Mouse (Mus musculus): ENCODE measurements at regions not wholly inside any gene's neighbourhood (a gene's known extent, or its start where the extent isn't known, plus 50 kb on each side); places are given as distances from the start of the nearest gene placed in this dataset.
"Not testable (repeated sequence)": the region's sequence is repeated elsewhere in the genome, so short reads cannot be mapped to it uniquely, and the experiment has no call there.

DNA sequence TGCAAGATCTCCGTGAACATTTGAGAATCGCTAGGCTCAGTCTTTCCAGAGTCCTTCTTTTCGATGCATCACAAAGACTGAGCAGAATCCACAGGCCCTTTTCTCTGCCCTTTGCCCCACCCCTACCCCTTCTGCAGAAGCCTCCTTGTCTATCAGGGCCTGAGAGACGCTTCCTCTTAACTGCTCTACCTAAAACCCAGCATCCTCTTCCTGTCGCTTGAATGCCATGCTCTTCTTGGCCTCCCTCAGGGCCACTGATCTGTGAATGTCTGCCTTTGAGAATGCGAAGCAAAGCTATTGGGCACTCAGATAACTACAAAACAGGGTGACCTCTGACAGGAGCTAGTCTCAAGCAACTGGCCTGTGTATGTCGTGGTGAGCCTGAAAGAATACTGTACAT is 237.1 kb downstream of the Gm5426 start:
- peak in 1 of 2 experiments; percentile 22 for DNase-seq

DNA sequence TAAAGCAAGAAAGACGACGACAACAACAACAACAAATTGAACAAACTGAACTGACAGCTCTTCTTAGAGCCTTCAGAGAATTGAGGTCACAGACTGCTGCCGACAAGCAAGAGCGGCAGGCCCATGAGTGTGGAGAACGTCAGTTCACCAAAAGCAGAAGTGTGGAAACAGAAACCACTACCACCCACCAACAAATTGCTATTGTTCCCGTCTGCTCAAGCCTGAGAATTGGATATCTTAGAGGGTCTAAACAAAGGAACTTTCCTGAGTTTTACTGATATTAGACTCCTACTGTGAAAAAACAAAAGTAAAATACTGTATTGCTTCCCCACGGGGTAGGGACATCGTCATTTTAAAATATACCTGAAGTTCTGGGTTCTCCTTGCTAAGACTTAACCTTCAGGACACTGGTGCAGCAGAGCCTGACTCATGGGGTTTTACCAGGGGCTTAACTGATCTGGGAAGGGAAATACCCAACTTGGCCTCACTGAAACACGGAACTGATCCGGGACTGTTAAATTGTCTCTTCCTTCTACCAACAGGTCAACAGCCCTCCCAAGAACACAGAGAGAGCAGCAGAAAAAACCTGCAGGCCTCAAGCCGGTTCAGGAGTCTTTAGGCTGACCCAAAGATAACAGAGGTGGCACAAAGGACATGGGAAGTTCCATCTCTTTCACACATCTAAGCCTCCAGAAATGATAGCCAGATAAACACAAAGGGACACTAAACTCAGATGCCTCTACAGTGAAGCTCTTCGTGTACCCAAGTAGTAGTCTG is 238.1 kb downstream of the Gm5426 start:
- peak; percentile 39 to 42 for DNase-seq

DNA sequence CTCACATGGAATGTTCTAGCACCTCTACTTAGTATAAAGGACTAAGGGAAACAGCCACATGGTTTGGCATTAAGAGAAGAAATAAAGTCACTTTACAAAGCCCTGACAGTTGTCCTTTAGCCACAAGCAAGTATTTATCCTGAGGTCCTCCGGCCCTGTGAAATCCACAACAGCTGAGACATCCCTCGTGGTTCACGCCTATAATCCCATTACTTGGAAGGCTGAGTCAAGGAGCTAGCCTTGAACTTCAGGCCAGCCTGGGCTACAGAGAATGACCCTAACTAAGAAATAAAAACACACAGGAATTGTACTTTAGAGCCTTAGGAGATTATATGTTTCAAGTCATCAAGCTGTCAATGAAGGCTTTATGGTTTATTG is 238.7 kb downstream of the Gm5426 start:
- DNase-seq: no peak

DNA sequence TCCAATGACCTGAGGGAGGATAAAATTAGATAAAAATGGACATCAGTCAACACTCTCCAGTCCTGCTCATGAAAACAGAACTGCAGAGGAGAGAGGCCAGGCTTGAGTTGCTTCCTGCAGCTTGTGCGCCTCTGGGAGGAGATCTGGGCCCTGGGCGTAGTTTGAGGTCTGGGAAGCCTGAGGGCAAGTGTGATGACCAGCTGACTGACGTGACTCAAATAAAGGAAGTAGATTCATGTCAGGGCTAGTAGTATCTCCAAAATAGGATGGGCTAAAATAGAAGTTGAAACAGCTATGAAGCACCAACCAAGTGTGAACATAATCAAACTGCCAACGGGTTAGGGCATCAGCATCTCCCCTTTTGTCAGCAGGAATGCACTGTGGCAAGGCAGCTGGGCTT is 239.3 kb upstream of the Btg1 start:
- DNase-seq: peak; percentile 43 to 51

DNA sequence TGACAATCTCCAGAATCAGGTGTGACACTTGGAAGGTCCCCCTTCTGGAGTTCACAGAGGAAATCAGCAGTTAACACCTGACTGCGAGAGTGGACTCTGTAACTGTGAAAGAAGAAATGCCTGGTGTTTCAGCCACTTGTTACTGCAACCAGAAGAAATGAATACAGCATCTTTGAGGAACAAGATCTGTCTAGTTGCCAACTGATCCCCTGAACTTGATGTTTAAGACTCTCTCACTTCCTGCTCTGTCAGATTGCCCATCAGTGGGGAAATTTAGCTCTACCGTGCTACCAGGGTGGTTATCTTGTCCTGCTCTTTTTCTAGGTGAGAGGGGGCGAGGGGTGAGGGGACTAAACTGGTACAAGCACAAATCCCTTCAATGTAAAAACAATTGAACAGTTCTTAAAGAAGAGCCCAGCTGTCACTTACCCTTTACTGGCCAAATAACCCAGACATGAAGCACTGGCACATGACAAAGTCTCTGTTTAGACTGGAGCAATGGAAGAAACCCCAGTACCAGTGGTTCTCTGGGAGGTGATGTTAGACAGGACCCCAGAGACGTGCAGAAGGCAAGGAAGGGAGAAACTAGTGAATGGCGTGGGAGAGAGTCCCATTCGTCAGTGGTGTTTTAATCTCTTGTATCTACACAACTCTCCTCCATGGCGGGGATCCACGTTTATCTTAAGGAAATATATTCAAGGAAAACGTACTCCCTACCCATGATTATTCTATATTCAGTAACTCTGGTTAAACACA is 237.6 kb upstream of the Btg1 start:
- DNase-seq: no peak

DNA sequence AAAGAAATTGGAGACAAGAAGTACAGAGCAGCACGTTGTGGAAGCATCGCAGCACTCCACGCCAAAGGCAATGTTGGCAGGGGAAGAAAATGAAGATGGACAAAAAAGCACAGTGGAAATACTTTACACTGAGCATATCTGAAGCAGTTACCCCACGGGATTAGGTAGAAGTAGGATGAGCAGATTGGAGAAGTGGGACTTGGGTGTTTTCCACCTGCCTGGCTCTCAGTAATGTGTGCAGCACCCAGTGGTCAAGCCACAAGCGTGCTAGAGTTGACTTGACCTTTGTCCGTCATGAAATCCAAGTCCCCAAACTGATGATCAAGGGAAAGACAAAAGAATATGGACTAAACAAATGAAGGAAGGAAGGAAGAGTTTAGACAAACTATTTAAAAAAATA is 235.1 kb upstream of the Btg1 start:
- no peak for DNase-seq

DNA sequence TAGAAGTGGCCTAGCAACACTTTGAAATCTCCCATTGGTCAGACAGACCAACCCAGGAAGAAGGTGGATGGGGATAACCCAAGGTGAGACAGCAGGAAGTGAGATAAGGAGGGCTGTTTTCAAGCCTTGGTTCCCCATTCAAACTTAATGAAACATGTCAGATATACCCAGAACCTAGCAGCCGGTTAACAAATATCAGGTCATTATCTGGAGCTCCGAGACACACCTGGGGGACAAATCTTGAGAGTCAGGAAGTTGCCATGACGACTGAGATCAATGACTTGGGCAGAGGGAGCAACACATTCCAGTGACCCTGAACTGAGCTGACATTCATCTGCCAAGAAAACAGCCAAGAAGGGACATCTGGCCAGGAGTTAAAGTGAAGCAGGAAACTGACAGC is 225.1 kb upstream of the Btg1 start:
- DNase-seq: no peak

DNA sequence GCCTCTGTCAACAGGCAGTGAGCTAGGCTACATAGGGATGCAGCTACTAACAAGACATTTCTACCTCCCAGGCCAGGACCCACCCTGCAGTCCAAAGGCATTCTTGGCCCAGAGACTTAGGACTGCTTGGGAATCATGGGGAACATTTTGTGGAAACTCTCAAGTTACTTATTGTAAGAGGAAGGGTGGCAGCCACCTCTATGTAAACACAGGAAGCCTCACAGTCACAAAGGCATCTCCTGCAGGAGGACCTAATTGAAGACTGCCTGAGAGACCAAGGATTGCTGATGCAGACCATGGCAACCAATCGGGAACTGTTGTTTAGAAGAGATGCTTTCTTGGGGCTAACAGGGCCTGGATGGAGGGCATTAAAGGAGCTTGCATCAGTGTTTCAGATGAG is 224.0 kb upstream of the Btg1 start:
- DNase-seq: no peak

DNA sequence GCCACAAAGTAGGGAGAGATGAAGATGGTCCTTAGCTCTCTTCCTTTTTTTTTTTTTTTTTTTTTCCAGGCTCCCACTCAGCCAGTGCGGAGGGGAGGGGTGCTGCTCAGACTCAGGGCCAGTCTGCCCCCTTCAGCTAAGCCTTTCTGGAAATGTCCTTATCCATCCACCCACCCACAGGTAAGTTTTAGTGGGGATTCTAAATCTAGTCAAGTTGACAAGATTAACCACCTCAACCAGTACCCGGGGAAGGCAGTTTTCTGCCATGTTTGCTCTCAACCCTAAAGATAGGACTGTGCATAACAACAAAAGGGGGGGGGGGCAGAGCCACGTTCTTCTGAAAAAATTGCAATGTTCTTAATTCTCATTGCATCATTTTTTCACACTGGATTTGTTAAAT is 222.6 kb upstream of the Btg1 start:
- DNase-seq: no peak

DNA sequence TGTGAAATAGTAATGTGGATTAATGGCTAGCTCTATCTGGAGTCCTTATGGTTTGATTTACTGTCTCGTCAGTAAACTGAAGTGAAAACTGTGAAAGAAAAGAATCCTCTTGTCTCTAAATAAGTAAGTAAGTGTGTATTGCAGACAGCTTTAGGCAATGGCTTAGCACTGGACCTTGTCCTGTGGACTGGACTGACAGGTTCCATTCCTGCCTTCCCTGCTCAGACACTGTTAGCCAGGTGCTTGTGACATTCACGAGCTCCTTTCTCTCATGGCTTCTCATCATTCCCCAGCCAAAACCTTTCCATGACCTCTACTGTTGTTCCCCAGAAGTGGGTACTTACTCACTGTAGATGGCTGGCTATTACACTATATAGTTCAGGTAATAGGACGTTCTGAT is 221.8 kb upstream of the Btg1 start:
- no peak for DNase-seq

DNA sequence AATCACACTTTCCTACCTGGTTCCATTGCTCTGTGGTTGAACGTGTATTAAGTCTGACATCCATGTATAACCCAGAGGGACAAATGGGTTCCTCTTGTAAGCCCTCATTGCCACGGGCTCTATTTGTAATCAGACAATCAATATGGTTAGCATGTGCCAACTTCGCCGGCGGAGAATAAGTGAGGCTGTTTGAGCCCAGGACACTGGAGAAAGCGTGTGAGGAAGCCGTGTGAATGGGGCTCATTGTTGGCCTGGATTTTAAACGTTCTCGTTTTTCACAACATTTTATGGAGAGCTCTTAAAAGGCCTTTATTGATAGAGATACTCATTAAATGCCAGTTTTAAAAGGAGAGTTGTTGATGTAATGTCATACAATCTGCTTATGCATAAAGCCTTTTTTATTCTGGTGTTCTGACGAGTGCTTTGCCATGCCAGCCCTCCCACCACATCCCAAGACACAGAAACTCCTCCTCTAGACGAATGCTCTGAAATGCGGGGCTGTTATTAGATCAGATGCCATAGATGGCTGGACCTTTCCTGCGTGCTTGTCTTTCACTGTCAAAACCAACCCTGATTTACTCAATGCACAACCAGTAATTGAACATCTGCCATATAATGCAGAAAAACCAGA is 218.8 kb upstream of the Btg1 start:
- no peak for DNase-seq

DNA sequence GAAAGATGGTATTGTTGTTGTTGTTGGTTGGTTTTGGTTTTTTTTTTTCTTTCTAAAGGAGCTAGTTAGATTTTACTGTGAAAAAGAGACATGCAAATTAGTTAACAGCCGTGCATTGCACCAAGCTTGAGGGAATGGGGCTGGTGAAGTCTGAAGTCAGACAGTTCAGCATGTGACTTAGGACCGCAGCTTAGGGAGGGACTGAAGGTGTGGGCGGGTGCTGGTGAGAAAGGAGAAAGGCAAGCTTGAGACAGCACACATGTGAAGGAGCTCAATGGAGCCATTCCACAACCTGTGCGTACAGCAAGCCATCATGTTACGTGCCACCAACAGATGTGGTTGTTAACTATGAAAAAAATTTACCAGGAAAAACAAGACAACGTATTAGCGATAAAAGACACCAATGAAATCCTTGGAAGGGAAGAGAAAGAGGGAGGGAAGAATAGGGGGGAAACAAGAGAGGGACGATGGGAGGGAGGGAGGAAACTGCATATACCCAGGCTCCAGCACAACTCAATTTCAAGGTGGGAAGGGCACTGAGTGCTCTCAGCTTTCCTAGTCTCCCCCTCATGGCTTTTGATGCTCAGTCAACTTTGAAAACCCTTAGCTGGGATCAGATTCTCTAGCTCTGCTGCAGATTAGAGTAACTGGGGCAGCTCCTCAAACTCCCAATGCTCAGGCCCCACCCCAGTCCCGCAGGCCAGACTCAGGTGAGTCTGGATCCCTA is 218.1 kb upstream of the Btg1 start:
- DNase-seq: no peak

DNA sequence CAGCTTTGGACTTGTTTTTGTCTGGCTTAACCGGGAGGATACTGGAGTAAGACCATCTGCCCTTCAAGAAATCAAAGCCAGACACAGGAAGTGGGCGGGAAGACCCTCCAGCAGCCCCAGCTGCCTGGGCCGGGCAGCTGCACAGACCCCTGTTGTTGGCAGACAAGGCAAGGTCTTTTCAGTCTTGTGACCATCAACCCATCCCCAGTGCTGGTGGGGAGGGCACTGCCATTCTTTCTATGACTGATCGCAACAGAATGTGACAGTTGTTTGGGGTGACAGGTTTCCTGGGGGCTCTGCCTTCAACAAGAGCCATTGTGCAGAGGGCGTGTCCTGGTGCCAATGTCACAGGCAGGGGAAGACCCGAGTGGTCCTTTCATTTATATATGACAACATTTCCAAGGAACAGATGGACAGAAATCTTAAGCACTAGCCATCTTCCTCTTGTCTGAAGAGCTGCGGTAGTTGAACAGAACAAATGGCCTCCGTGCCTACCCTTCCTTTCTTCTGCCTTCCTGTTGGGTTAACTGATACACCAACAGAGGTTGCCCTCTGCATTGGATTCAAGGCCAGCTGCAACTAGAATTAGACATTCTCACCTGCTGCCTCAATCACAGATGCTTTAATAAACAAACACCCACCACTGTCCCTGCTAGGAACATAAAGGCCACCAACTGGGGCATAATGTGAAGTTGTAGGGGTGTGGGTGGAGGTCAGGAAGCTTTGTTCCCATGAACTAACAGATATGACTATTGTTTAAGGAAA is 217.0 kb upstream of the Btg1 start:
- no peak for DNase-seq

DNA sequence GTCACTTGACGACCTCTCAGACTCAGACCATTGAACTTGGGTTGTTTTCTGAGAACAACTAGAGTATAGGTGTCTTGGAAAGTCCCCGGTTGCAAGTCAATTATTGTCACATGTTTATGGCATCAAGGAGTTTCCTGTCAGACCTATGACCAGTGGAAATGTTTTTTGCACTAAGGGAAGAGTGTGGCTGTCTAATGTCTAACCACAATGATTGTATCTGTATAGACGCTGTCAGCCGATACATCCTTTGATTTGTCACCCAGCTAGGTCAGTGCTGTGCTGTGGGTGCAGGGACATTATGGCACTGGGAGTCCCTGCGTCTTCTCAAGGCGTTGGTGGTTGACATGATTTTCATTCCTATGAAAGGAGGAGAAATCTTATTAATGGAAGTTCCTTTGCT is 216.0 kb upstream of the Btg1 start:
- no peak for DNase-seq

DNA sequence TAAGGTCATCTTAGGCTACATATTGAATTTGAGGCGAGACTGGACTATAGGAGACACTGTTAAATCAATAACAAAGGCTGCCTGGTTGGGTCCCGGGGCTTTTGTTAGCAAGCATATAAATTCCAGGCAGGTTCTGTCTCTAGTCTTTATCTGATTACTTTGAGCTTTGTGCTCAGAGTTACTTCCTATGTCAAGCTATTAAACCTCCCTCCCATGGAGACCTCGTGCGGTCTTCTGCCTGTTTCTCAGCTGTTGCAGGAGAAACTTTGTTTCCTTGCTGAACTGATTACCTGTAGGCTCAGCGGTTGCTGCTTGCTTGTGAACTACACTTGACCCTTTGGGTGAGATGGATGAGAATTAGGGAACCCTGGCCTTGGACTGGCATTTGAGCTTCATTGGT is 210.5 kb upstream of the Btg1 start:
- no peak for DNase-seq

DNA sequence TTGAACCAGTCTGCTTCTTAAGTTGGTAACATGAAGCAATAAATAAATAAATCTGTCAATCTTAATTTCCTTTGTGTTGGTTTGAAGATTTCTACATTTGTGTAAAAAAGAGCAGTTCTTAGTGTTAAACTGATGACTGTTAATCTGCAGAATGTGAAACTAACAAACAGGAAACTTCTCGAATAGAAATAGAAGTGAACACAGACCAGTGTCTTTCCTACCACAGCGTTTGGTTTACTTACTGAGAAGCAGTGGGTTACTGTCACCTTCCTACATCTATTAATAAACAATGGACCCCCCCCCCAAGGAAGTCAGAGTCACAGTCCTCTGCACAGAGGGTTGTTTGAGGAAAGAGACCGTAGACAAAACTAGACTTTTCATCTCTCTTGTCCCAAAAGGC is 209.0 kb upstream of the Btg1 start:
- DNase-seq: no peak

DNA sequence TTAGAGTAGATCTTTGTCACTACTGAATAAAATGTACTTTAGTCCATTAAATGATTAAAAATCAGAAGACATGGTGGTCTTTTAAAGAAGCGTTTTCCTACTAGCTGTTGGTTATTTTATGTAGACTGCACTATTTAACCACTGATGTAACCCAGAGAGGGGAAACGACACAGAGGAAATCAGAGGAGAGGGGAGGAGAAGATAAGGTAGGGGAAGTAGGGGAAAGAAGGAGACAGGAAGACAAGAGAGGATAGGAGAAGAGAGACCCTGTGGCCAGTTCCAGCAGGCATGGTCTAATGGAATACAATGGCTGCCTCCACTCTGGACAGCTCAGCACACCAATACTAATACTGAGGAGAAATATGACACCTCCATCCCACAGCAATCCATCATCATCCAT is 208.6 kb upstream of the Btg1 start:
- no peak for DNase-seq

DNA sequence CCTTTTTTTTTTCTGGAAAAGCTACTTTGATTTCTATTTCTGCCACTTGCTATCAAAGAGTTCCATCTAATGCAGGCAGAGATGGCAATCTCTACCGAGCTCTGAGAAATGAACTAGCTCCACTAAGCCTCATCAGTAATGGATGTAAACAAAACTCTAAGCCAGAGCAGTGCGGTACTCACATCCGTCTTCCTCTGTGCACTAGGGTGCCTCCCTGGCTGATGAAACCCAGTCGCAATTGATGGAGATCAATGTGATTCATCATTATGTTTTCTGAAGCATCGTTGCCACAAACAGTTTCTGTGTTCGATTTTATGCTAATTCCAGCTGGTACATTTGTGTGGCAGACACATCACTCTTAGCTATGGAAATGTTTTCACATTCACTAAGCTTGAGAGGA is 206.8 kb upstream of the Btg1 start:
- DNase-seq: no peak

DNA sequence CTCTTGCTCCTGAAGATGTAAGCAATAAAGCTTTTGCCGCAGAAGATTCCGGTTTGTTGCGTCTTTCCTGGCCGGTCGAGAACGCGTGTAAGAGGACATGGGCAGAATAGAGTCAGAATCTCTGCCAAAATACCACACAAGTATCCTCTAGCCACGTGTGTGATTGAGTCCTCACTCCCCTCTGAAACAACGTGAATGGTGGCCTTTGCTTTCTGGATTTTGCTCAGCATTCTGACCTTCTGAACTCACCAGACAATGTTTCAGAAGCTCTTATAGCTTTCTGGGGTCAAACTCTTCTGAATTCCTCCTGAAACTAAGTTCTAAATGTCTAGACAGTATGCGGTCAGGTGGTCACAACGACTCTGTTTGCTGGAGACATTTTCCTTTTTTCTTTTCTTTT is 202.0 kb upstream of the Btg1 start:
- no peak for DNase-seq

DNA sequence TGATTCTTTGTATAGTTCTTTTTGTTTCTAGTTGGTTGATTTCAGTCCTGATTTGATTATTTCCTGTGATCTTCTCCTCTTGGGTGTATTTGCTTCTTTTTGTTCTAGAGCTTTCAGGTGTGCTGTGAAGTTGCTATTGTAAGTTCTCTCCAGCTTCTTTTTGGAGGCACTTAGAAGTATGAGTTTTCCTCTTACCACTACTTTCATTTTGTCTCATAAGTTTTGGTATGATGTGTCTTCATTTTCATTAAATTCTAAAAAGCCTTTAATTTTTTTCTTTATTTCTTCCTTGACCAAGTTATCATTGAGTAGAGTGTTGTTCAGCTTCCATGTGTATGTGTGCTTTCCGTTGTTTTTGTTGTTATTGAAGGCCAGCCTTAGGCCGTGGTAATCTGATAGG is 195.3 kb upstream of the Btg1 start:
- not testable (repeated sequence) for DNase-seq

DNA sequence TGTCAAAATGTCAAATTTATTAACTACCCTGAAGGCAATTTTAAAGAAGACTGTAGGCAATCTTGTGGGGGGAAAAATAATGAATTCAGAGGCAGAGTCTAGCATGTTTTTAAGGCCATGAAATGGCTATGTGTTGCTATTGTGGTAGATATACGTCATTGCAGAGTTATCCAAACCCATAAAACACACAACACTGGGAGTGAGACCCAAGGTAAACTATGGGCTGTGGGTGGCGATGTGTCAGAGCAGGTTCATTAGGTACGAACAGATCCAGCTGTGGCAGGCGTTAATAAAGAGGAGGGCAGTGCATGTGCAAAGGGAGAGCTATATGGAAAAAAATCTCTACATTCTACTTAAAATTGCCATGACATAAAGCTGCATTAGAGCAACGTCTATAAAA is 189.4 kb upstream of the Btg1 start:
- no peak for DNase-seq

DNA sequence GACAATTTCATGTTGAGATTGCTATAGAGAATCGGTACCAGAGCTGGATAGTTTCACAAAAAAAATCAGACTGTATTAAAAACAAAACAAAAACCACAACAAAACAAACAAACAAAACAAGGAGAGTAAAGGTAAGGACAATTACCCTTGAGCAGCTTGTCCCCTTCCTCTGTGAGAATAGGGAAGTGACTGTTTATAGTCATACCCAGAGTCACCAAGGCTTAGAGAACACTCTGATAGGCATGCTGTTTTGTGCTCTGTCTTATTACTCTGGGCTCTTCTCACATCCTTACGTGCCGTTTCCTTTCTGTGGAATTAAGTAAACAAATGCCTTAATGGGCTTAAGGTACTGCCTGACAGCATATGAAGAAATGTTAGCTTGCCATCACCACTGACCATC is 186.7 kb upstream of the Btg1 start:
- no peak for DNase-seq

DNA sequence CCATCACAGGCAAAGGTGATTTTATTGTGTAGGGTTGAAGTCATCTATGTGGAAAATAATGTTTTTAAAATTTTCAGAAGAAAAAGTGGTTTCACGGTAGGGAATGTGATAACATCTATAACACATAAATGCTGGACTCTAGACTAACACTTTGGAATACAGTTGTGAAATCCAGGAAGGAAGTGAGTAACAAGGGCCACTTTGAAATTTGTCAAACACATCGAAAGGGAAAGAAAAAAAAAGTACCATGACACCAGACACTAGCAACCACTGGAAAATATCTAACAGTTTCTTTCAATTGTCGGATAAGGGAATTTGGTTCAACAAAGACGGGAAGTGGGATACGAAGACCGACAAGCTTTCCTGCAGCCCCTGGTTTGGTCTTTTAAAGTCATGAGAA is 181.7 kb upstream of the Btg1 start:
- DNase-seq: no peak

All from lung, postnatal 4 days (tissue).